20 mouse cellular contexts compared by ENCODE assay signal in the genomic region with DNA sequence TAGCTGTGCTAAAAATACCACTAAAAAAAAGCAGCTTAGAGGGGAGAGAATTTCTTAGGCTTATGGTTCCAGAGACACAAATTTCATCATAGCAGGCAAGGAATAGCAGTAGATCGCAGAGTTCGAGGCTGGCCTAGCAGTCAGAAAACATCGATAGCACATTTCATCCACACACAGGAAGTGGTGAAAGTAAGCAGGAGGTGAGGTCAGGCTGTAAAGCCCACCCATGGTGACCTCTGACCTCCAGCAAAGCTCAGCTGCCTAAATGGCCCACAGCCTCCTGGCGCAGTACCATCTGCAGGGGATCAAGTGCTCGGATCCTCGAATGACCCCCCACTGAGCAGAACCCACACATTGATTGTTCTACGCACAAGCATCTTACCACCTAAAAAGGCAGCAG. TPM values are rescaled to one million over a fixed set of nuclear protein-coding genes. Genes with fewer than 3 reads are reported as not detected.
DNase-seq lines count a peak whose midpoint lies in the region; ATAC-seq and TF ChIP-seq lines count a peak whose summit lies in the region.
"Had no signal": no experiment of that assay in that cellular context is flagged by ENCODE, and none has a peak within 500 bp of the region (broad histone marks: within the 10 kb centered on the region; RNA-seq: fewer than 3 reads in every experiment).

No protein-coding gene starts in this region.

- no peak for TF ChIP-seq POLR2A in olfactory bulb, adult 2 months (IDR thresholded peaks at IDR 0.05; ENCODE audit: insufficient read depth, low read depth, low read length)

- ATAC-seq in midbrain, postnatal 0 days (ENCODE audit: low FRiP score): no peak
- ATAC-seq: forebrain, embryonic 13.5 days had no signal

- H3K27me3 ChIP-seq in midbrain, postnatal 0 days (ENCODE audit: insufficient read depth, low read length): no peaks in the 10 kb centered on the region
- H3K27me3 ChIP-seq in midbrain, embryonic 10.5 days (ENCODE audit: low read depth, poor library complexity, severe bottlenecking): no peaks in the 10 kb centered on the region
- H3K27me3 ChIP-seq: forebrain, embryonic 13.5 days; hindbrain, embryonic 13.5 days; limb, embryonic 12.5 days; liver, embryonic 13.5 days had no signal

- no peaks in the 10 kb centered on the region for H3K9me3 ChIP-seq in midbrain, postnatal 0 days (ENCODE audit: low read length)
- no peaks in the 10 kb centered on the region for H3K9me3 ChIP-seq in midbrain, embryonic 10.5 days (replicated peaks)
- H3K9me3 ChIP-seq: forebrain, embryonic 13.5 days; heart, embryonic 10.5 days; hindbrain, embryonic 13.5 days; limb, embryonic 12.5 days; liver, embryonic 13.5 days had no signal

- no peak overlapping the region for H3K4me2 ChIP-seq in midbrain, postnatal 0 days (ENCODE audit: low read depth, low read length, poor library complexity, severe bottlenecking)
- H3K4me2 ChIP-seq: forebrain, embryonic 13.5 days; hindbrain, embryonic 13.5 days; limb, embryonic 12.5 days; liver, embryonic 13.5 days had no signal

- H3K36me3 ChIP-seq in midbrain, postnatal 0 days (ENCODE audit: insufficient read depth, low read length): no peaks in the 10 kb centered on the region
- H3K36me3 ChIP-seq in midbrain, embryonic 10.5 days: no peaks in the 10 kb centered on the region
- H3K36me3 ChIP-seq: heart, embryonic 10.5 days; hindbrain, embryonic 13.5 days; limb, embryonic 12.5 days; liver, embryonic 13.5 days had no signal

- peak overlapping the region; percentile 24; the same call in 1 of the 2 replicates for H3K27ac ChIP-seq in gastrocnemius, adult 2 months
- no peak overlapping the region for H3K27ac ChIP-seq in midbrain, postnatal 0 days (ENCODE audit: low read depth, low read length)
- no peak overlapping the region for H3K27ac ChIP-seq in midbrain, embryonic 10.5 days (replicated peaks)
- H3K27ac ChIP-seq in olfactory bulb, adult 2 months (ENCODE audit: insufficient read depth, low read depth, low read length): peak overlapping the region; percentile 35
- H3K27ac ChIP-seq: forebrain, embryonic 13.5 days; heart, embryonic 10.5 days; hindbrain, embryonic 13.5 days; limb, embryonic 12.5 days; liver, embryonic 13.5 days had no signal

- WGBS in midbrain, postnatal 0 days: 61% methylated on average over 7 of the region's 7 CpGs
- 57% methylated on average over 7 of the region's 7 CpGs for WGBS in midbrain, embryonic 10.5 days
- 54% methylated on average over 7 of the region's 7 CpGs for whole genome bisulfite sequencing in olfactory bulb, adult 2 months

- H3K4me3 ChIP-seq in gastrocnemius, adult 2 months: no peak overlapping the region
- H3K4me3 ChIP-seq in midbrain, postnatal 0 days (ENCODE audit: low read depth, low read length): no peak overlapping the region
- H3K4me3 ChIP-seq in midbrain, embryonic 10.5 days: no peak overlapping the region
- H3K4me3 ChIP-seq in olfactory bulb, adult 2 months (ENCODE audit: insufficient read depth, low read depth, low read length): no peak overlapping the region
- H3K4me3 ChIP-seq: forebrain, embryonic 13.5 days; heart, embryonic 10.5 days; hindbrain, embryonic 13.5 days; limb, embryonic 12.5 days; liver, embryonic 13.5 days had no signal

- DNase-seq in gastrocnemius, adult 2 months: no peak
- DNase-seq in gastrocnemius, adult 18-20 months (ENCODE audit: low spot score): no peak
- DNase-seq in midbrain, postnatal 0 days (ENCODE audit: low spot score): peak; percentile 12
- DNase-seq in midbrain, embryonic 10.5 days (ENCODE audit: low spot score): no peak
- peak; percentile 31 for DNase-seq in adipocyte (ENCODE audit: low spot score)
- DNase-seq in layer of hippocampus, postnatal 10 days (ENCODE audit: low spot score in 2 of 2): no peak
- no peak for DNase-seq in thymus, postnatal 36 days
- DNase-seq: adrenal gland, postnatal 14 days; cerebellum, adult 9-11 months; gastrocnemius, postnatal 25 days; kidney, postnatal 36 days; liver, embryonic 13.5 days; thymus, postnatal 4 days had no signal

- intact Hi-C loops in gastrocnemius, adult 2 months (cut with DNase I): loop anchor here (5.0 kb wide), 1 partner anchor 121 kb away; no protein-coding TSS in a partner anchor

- no peak for TF ChIP-seq CTCF in gastrocnemius, adult 2 months (IDR thresholded peaks at IDR 0.05)
- TF ChIP-seq CTCF in midbrain, postnatal 0 days (IDR thresholded peaks at IDR 0.05): no peak
- no peak for TF ChIP-seq CTCF in olfactory bulb, adult 2 months (IDR thresholded peaks at IDR 0.05; ENCODE audit: insufficient read depth, low read depth, low read length)

- no peaks in the 10 kb centered on the region; the same call in 1 of the 2 replicates for H3K4me1 ChIP-seq in midbrain, postnatal 0 days (ENCODE audit: insufficient read depth, low read length)
- peaks cover 10% of the 10 kb centered on the region for H3K4me1 ChIP-seq in midbrain, embryonic 10.5 days
- peaks cover 20% of the 10 kb centered on the region for H3K4me1 ChIP-seq in olfactory bulb, adult 2 months (ENCODE audit: control insufficient read depth, insufficient read depth, low read length)

- H3K9ac ChIP-seq in midbrain, postnatal 0 days (replicated peaks; ENCODE audit: low read length, poor library complexity, severe bottlenecking): no peak overlapping the region
- H3K9ac ChIP-seq: forebrain, embryonic 13.5 days; hindbrain, embryonic 13.5 days; limb, embryonic 12.5 days; liver, embryonic 13.5 days had no signal

RNA-seq across cellular contexts. Expression of a gene that starts 41.5 kb away (rescaled TPM):
- 10 to 100 TPM in 1 of 2 experiments, 1 to 10 TPM in 1; 4.9 to 10.2 TPM for total RNA-seq in gastrocnemius, adult 2 months (2021)
- total RNA-seq in gastrocnemius, adult 18-20 months (2021): 10 to 100 TPM in 1 of 2 experiments, 1 to 10 TPM in 1; 5.8 to 10.9 TPM
- total RNA-seq in midbrain, postnatal 0 days (2014; rRNA removed): 8.3 and 9.0 TPM in 2 replicates
- polyA plus RNA-seq in midbrain, postnatal 0 days (2015; fragmentation: Nextera tagmentation; extraction: Ambion mirVana): 16.1 and 19.0 TPM in 2 replicates
- 25.0 and 26.0 TPM in 2 replicates for polyA plus RNA-seq in midbrain, embryonic 10.5 days (2016; fragmentation: Nextera tagmentation; extraction: Ambion mirVana)
- polyA plus RNA-seq in olfactory bulb, adult 2 months (2012; ENCODE audit: insufficient read depth, insufficient read length, low replicate concordance, missing spikeins): 393 TPM in 1 of 2 replicates, not detected in the other
- 10 to 100 TPM; 17.4 to 18.4 TPM for total RNA-seq in layer of hippocampus, postnatal 10 days (2021)

RNA-seq across cellular contexts. Expression of a gene that starts 59.6 kb away (rescaled TPM):
- total RNA-seq in gastrocnemius, adult 2 months (2021): not detected
- not detected for total RNA-seq in gastrocnemius, adult 18-20 months (2021)
- 0.05 and 0.19 TPM in 2 replicates for total RNA-seq in midbrain, postnatal 0 days (2014; rRNA removed)
- 0.37 and 0.84 TPM in 2 replicates for polyA plus RNA-seq in midbrain, postnatal 0 days (2015; fragmentation: Nextera tagmentation; extraction: Ambion mirVana)
- polyA plus RNA-seq in midbrain, embryonic 10.5 days (2016; fragmentation: Nextera tagmentation; extraction: Ambion mirVana): not detected in 2 replicates
- polyA plus RNA-seq in olfactory bulb, adult 2 months (2012; ENCODE audit: insufficient read depth, insufficient read length, low replicate concordance, missing spikeins): not detected in 2 replicates
- 1 to 10 TPM in 1 of 2 experiments, under 1 TPM in 1; 0.71 to 1.3 TPM for total RNA-seq in layer of hippocampus, postnatal 10 days (2021)
- total RNA-seq: gastrocnemius, postnatal 25 days had no signal
- polyA plus RNA-seq: embryonic facial prominence, embryonic 11.5 days; forebrain, embryonic 13.5 days; heart, embryonic 10.5 days; hindbrain, embryonic 13.5 days; intestine, embryonic 14.5 days; liver, embryonic 13.5 days had no signal

Comparison
In these comparisons a context has a peak if more than half of its experiments do, and no peak if none do; other contexts are left out.
1. DNase-seq: peak in midbrain, postnatal 0 days (single experiment) and adipocyte (single experiment); none in gastrocnemius, adult 2 months (single experiment), gastrocnemius, adult 18-20 months (single experiment), midbrain, embryonic 10.5 days (single experiment), layer of hippocampus, postnatal 10 days (0 of 2) and thymus, postnatal 36 days (0 of 2).
2. H3K27ac ChIP-seq: peak in gastrocnemius, adult 2 months (single experiment) and olfactory bulb, adult 2 months (single experiment); none in midbrain, postnatal 0 days (single experiment) and midbrain, embryonic 10.5 days (single experiment).